Mouse (Mus musculus): ENCODE measurements around the gene Tox2. TPM values are rescaled to one million over a fixed set of nuclear protein-coding genes. Genes with fewer than 3 reads are reported as not detected.

Tox2 gene
- polyA plus RNA-seq, 1 experiment from 2014 or later = 16.5 TPM

DNA sequence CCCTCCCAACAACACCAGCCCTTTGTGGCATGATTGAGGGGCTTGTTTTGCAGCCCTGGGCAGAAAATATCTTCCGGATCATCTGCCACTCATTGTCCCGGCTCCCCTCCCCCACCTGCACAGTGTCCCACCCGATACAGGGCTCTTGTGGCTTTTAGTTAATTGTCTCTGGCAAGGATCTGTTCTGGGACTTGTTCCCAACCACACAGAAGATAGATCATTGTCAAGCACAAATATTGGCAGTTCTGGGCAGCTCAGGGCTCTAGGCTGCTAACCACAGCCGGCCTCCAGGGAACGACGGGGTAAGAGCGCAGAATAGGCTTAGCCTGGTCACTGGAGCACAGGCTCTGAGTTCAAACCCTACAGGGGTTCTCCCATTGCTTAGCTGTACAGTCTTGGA lies 33.1 kb downstream of the Tox2 start:
- ATAC-seq = peak; percentile 33; the same call in 1 of the 2 replicates
- Histone ChIP-seq H3K9ac (ENCODE audit: low read length) (no peak overlapping the region), H3K36me3 (ENCODE audit: control insufficient read depth, insufficient read depth, low read length) (no peaks in the 10 kb centered on the region), H3K4me2 (ENCODE audit: low read length) (no peak overlapping the region), H3K4me1 (ENCODE audit: control insufficient read depth, insufficient read depth, low read length) (peaks cover 21% of the 10 kb centered on the region), H3K27me3 (replicated peaks; ENCODE audit: control insufficient read depth, insufficient read depth, low read length) (no peaks in the 10 kb centered on the region), H3K27ac (ENCODE audit: low read depth, low read length) (no peak overlapping the region), H3K9me3 (replicated peaks; ENCODE audit: control insufficient read depth, low read length) (no peaks in the 10 kb centered on the region), H3K4me3 (ENCODE audit: low read depth, low read length) (no peak overlapping the region)
- peak; percentile 74 for DNase-seq (ENCODE audit: low spot score)
- WGBS = 41% methylated on average over 7 of the region's 7 CpGs

GRCm38 (mm10) chr2:163237999-163238529 lies 35.1 kb downstream of the Tox2 start:
- WGBS = 26% methylated on average over 12 of the region's 12 CpGs
- peak overlapping the region; percentile 55; the same call in 1 of the 2 replicates for H3K27ac ChIP-seq (ENCODE audit: low read depth, low read length)
- ATAC-seq = peak; percentile 69

DNA sequence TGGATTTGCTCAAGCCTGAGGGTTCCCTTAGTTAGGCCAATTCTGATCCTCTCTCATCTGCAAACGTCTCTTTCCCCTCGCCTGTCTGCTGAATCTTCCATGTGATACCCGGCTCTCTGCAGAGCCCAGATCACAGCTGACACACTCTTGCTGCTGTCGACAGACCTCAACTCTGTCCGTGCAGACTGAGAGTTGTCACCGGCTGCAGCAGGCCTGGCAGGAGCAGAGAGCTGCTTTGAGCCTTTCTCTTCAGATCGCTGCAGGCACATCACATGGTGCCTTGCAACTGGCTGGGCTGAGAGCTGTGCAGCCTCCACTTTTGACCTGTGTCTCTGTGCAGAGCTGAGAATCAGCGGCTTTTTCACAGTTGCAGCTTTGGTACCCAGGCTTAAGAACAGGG lies 37.0 kb downstream of the Tox2 start:
- Histone ChIP-seq H3K27ac (ENCODE audit: low read depth, low read length) (no peak overlapping the region), H3K4me1 (ENCODE audit: control insufficient read depth, insufficient read depth, low read length) (peaks cover 31% of the 10 kb centered on the region)
- WGBS = 61% methylated on average over 8 of the region's 8 CpGs

More at GRCm38 (mm10) chr2:163237999-163238529, 35.1 kb downstream of the Tox2 start:
- H3K9ac ChIP-seq (ENCODE audit: low read length) = no peak overlapping the region
- H3K36me3 ChIP-seq (ENCODE audit: control insufficient read depth, insufficient read depth, low read length) = no peaks in the 10 kb centered on the region
- peaks cover 21% of the 10 kb centered on the region; the same call in 1 of the 2 replicates for H3K4me1 ChIP-seq (ENCODE audit: control insufficient read depth, insufficient read depth, low read length)
- no peak overlapping the region for H3K4me2 ChIP-seq (ENCODE audit: low read length)
- H3K4me3 ChIP-seq (ENCODE audit: low read depth, low read length) = no peak overlapping the region
- peak; percentile 80 for DNase-seq (ENCODE audit: low spot score)
- no peaks in the 10 kb centered on the region for H3K27me3 ChIP-seq (replicated peaks; ENCODE audit: control insufficient read depth, insufficient read depth, low read length)
- no peaks in the 10 kb centered on the region for H3K9me3 ChIP-seq (replicated peaks; ENCODE audit: control insufficient read depth, low read length)

DNA sequence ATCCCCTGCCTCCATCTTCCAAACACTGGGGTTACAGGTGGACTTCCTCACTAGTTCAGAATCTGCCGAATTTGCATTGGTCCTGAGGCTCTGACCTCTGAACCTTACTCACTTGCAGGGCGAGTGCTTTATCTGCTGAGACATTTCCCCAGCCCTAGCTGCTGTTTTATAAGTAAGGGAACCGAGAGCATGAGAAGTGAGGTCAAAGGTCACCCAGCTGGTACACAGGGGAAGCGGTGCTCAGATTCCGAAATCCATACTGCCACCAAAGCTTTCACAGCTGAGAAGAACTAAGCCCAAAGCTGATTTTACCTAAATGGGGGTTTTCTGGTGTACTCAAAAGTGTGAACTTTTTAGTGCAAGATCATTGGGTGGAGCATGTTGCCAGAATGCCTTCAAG lies 38.9 kb downstream of the Tox2 start:
- H3K4me2 ChIP-seq (ENCODE audit: low read length) = no peak overlapping the region
- no peaks in the 10 kb centered on the region for H3K9me3 ChIP-seq (replicated peaks; ENCODE audit: control insufficient read depth, low read length)
- no peak overlapping the region for H3K9ac ChIP-seq (ENCODE audit: low read length)
- peaks cover 26% of the 10 kb centered on the region for H3K4me1 ChIP-seq (ENCODE audit: control insufficient read depth, insufficient read depth, low read length)
- H3K27me3 ChIP-seq (replicated peaks; ENCODE audit: control insufficient read depth, insufficient read depth, low read length) = no peaks in the 10 kb centered on the region
- ATAC-seq (no peak), DNase-seq (ENCODE audit: low spot score) (no peak)
- no peak overlapping the region for H3K27ac ChIP-seq (ENCODE audit: low read depth, low read length)
- H3K4me3 ChIP-seq (ENCODE audit: low read depth, low read length) = no peak overlapping the region
- H3K36me3 ChIP-seq (ENCODE audit: control insufficient read depth, insufficient read depth, low read length) = no peaks in the 10 kb centered on the region
- 44% methylated on average over 5 of the region's 5 CpGs for WGBS

More for the DNA sequence above, 37.0 kb downstream of the Tox2 start:
- DNase-seq (ENCODE audit: low spot score) (no peak), ATAC-seq (no peak)
- Histone ChIP-seq H3K4me3 (ENCODE audit: low read depth, low read length) (no peak overlapping the region), H3K4me2 (ENCODE audit: low read length) (no peak overlapping the region), H3K36me3 (ENCODE audit: control insufficient read depth, insufficient read depth, low read length) (no peaks in the 10 kb centered on the region), H3K9ac (ENCODE audit: low read length) (no peak overlapping the region), H3K27me3 (replicated peaks; ENCODE audit: control insufficient read depth, insufficient read depth, low read length) (no peaks in the 10 kb centered on the region), H3K9me3 (replicated peaks; ENCODE audit: control insufficient read depth, low read length) (no peaks in the 10 kb centered on the region)

GRCm38 (mm10) chr2:163243917-163244852 lies 41.3 kb downstream of the Tox2 start:
- Histone ChIP-seq H3K27ac (ENCODE audit: low read depth, low read length) (peak overlapping the region; percentile 70; the same call in 1 of the 2 replicates), H3K4me1 (ENCODE audit: control insufficient read depth, insufficient read depth, low read length) (peaks cover 14% of the 10 kb centered on the region), H3K27me3 (replicated peaks; ENCODE audit: control insufficient read depth, insufficient read depth, low read length) (no peaks in the 10 kb centered on the region), H3K4me3 (ENCODE audit: low read depth, low read length) (no peak overlapping the region), H3K4me2 (ENCODE audit: low read length) (no peak overlapping the region), H3K36me3 (ENCODE audit: control insufficient read depth, insufficient read depth, low read length) (no peaks in the 10 kb centered on the region), H3K9ac (ENCODE audit: low read length) (no peak overlapping the region), H3K9me3 (replicated peaks; ENCODE audit: control insufficient read depth, low read length) (no peaks in the 10 kb centered on the region)
- ATAC-seq (peak; percentile 73), DNase-seq (ENCODE audit: low spot score) (peak; percentile 56)
- 40% methylated on average over 12 of the region's 12 CpGs for WGBS

GRCm38 (mm10) chr2:163248912-163249311 lies 46.0 kb downstream of the Tox2 start:
- no peak overlapping the region for H3K9ac ChIP-seq (ENCODE audit: low read length)
- no peak overlapping the region for H3K4me3 ChIP-seq (ENCODE audit: low read depth, low read length)
- H3K4me1 ChIP-seq (ENCODE audit: control insufficient read depth, insufficient read depth, low read length) = peaks cover 11% of the 10 kb centered on the region
- H3K27me3 ChIP-seq (replicated peaks; ENCODE audit: control insufficient read depth, insufficient read depth, low read length) = no peaks in the 10 kb centered on the region
- H3K9me3 ChIP-seq (replicated peaks; ENCODE audit: control insufficient read depth, low read length) = no peaks in the 10 kb centered on the region
- no peak overlapping the region for H3K4me2 ChIP-seq (ENCODE audit: low read length)
- no peak overlapping the region for H3K27ac ChIP-seq (ENCODE audit: low read depth, low read length)
- no peak for DNase-seq (ENCODE audit: low spot score)
- WGBS = 86% methylated on average over 7 of the region's 7 CpGs
- ATAC-seq = no peak
- no peaks in the 10 kb centered on the region for H3K36me3 ChIP-seq (ENCODE audit: control insufficient read depth, insufficient read depth, low read length)

DNA sequence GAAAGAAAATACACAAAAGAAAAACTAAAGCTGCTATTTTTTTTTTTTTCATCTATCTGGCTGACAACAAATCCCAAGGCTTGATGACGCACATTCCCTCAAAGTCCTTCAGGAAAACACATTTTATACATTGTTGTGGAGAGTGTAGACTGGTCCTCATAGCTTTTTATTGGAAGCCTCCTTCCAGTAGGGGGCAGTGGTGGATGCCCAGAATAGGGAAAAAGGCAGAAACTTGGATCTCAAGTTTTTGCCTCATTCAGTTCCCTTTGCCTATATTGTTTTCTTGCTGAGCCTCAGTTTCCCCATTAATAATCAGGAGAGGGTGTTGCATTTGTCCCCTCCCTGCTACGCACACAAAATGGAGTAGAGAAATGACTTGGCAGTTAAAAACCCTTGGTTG lies 49.7 kb downstream of the Tox2 start:
- Histone ChIP-seq H3K36me3 (ENCODE audit: control insufficient read depth, insufficient read depth, low read length) (no peaks in the 10 kb centered on the region), H3K4me3 (ENCODE audit: low read depth, low read length) (no peak overlapping the region), H3K9ac (ENCODE audit: low read length) (no peak overlapping the region), H3K4me1 (ENCODE audit: control insufficient read depth, insufficient read depth, low read length) (peaks cover 11% of the 10 kb centered on the region), H3K9me3 (replicated peaks; ENCODE audit: control insufficient read depth, low read length) (no peaks in the 10 kb centered on the region), H3K27me3 (replicated peaks; ENCODE audit: control insufficient read depth, insufficient read depth, low read length) (no peaks in the 10 kb centered on the region), H3K27ac (ENCODE audit: low read depth, low read length) (no peak overlapping the region), H3K4me2 (ENCODE audit: low read length) (no peak overlapping the region)
- no peak for ATAC-seq
- WGBS = 97% methylated on average over 2 of the region's 2 CpGs
- no peak for DNase-seq (ENCODE audit: low spot score)

DNA sequence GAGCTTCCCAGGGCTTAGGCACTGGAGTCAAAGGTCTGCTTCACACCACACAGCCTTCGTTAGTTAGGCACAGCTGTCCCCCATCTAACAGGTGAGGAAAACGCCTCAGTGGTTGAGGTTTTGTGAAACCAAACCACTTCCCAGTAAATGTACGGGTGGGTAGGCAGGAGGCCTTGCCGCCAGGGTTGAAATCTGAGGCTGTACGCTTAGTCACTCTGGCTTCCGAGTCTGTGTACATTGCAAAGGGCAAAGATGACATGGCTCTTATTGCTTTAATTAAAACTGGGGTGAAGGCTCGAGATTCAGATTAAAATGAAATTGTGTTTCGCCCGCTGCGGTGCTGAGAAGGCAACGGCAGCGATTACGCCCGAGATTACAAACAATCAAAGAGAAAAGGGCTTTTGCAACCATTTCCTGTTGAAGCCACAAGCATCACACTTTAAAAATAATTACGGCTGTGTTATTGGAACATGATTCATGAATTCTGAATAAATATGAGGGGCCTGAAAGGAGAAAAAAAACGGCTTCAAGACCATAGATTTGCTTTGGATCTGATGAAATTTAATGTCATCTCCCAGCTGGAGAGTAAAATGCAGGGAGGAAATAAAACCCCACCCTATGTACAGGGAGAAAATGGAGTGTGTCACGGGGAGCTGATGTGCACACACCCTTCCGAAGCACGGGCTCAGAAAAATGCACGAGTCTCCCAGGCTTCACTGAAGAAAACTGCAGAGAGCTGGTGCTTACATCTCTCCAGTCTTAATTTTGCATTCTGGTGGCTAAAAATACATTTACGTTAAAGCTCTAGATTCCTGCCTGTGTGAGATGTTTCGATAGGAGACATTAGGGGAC lies 50.5 kb downstream of the Tox2 start:
- no peaks in the 10 kb centered on the region for H3K27me3 ChIP-seq (replicated peaks; ENCODE audit: control insufficient read depth, insufficient read depth, low read length)
- H3K9me3 ChIP-seq (replicated peaks; ENCODE audit: control insufficient read depth, low read length) = no peaks in the 10 kb centered on the region
- DNase-seq (ENCODE audit: low spot score) (peak; percentile 21), ATAC-seq (no peak)
- peaks cover 11% of the 10 kb centered on the region for H3K4me1 ChIP-seq (ENCODE audit: control insufficient read depth, insufficient read depth, low read length)
- no peak overlapping the region for H3K4me3 ChIP-seq (ENCODE audit: low read depth, low read length)
- H3K36me3 ChIP-seq (ENCODE audit: control insufficient read depth, insufficient read depth, low read length) = no peaks in the 10 kb centered on the region
- H3K4me2 ChIP-seq (ENCODE audit: low read length) = no peak overlapping the region
- peak overlapping the region; percentile 29; the same call in 1 of the 2 replicates for H3K9ac ChIP-seq (ENCODE audit: low read length)
- H3K27ac ChIP-seq (ENCODE audit: low read depth, low read length) = peak overlapping the region; percentile 55
- WGBS = 71% methylated on average over 22 of the region's 22 CpGs
